Mouse (Mus musculus): ENCODE data around the gene Arhgap8.
A peak's percentile ranks its signal among the peaks of the same experiment; 100 is the strongest.
"Not testable (repeated sequence)": the region's sequence is repeated elsewhere in the genome, so short reads cannot be mapped to it uniquely, and the experiment has no call there.

Gene Arhgap8

GRCm38 (mm10) chr15:84698189-84698588, 21.7 kb upstream of the Arhgap8 start:
- no peak for DNase-seq (ENCODE audit: low spot score in 2 of 2)

GRCm38 (mm10) chr15:84700147-84700794, 19.6 kb upstream of the Arhgap8 start:
- peak in 1 of 2 experiments; percentile 53 for DNase-seq (ENCODE audit: low spot score in 2 of 2)

- DNase-seq (ENCODE audit: low spot score in 2 of 2) = peak in 1 of 2 experiments; percentile 30
These were observed 17.9 kb upstream of the Arhgap8 start for GRCm38 (mm10) chr15:84701947-84702346.

- DNase-seq (ENCODE audit: low spot score in 2 of 2) = no peak
These were observed 17.2 kb upstream of the Arhgap8 start for GRCm38 (mm10) chr15:84702391-84703345.

- DNase-seq (ENCODE audit: low spot score in 2 of 2) = no peak
These were observed 15.9 kb upstream of the Arhgap8 start for GRCm38 (mm10) chr15:84703992-84704391.

GRCm38 (mm10) chr15:84705351-84705901, 14.4 kb upstream of the Arhgap8 start:
- no peak for DNase-seq (ENCODE audit: low spot score in 2 of 2)

- DNase-seq (ENCODE audit: low spot score in 2 of 2) = no peak
These were observed 12.8 kb upstream of the Arhgap8 start for GRCm38 (mm10) chr15:84706983-84707619.

GRCm38 (mm10) chr15:84712566-84713405, 7.1 kb upstream of the Arhgap8 start:
- no peak for DNase-seq (ENCODE audit: low spot score in 2 of 2)

- peak in 1 of 2 experiments; percentile 53 for DNase-seq (ENCODE audit: low spot score in 2 of 2)
These were observed 5.1 kb upstream of the Arhgap8 start for GRCm38 (mm10) chr15:84714730-84715129.

- no peak for DNase-seq (ENCODE audit: low spot score in 2 of 2)
These were observed 4.7 kb upstream of the Arhgap8 start for GRCm38 (mm10) chr15:84715132-84715531.

- not testable (repeated sequence) for DNase-seq (ENCODE audit: low spot score in 2 of 2)
These were observed 2.1 kb upstream of the Arhgap8 start for GRCm38 (mm10) chr15:84717570-84718270.

- DNase-seq (ENCODE audit: low spot score in 2 of 2) = no peak
These were observed 1.1 kb upstream of the Arhgap8 start for GRCm38 (mm10) chr15:84718785-84719184.

- no peak for DNase-seq (ENCODE audit: low spot score in 2 of 2)
These were observed 696 bp downstream of the Arhgap8 start for GRCm38 (mm10) chr15:84720291-84721204.

- DNase-seq (ENCODE audit: low spot score in 2 of 2) = not testable (repeated sequence)
These were observed 3.8 kb downstream of the Arhgap8 start for GRCm38 (mm10) chr15:84723656-84724055.

- DNase-seq (ENCODE audit: low spot score in 2 of 2) = no peak
These were observed 4.3 kb downstream of the Arhgap8 start for GRCm38 (mm10) chr15:84724199-84724598.

GRCm38 (mm10) chr15:84729685-84730084, 9.8 kb downstream of the Arhgap8 start:
- peak; percentile 26 to 45 for DNase-seq (ENCODE audit: low spot score in 2 of 2)

- DNase-seq (ENCODE audit: low spot score in 2 of 2) = no peak
These were observed 11.0 kb downstream of the Arhgap8 start for GRCm38 (mm10) chr15:84730893-84731292.

- no peak for DNase-seq (ENCODE audit: low spot score in 2 of 2)
These were observed 12.0 kb downstream of the Arhgap8 start for GRCm38 (mm10) chr15:84731676-84732424.

- no peak for DNase-seq (ENCODE audit: low spot score in 2 of 2)
These were observed 12.5 kb downstream of the Arhgap8 start for GRCm38 (mm10) chr15:84732425-84732749.
